Mouse (Mus musculus): ENCODE results near the gene Gm45711. TPM values are rescaled to one million over a fixed set of nuclear protein-coding genes. Genes with fewer than 3 reads are reported as not detected.

Gene Gm45711
- total and polyA plus RNA-seq, 3 experiments: not detected

GRCm38 (mm10) chr8:104341106-104341561 lies 31.3 kb upstream of the Gm45711 start:
- TF ChIP-seq MAFK (IDR thresholded peaks at IDR 0.05; ENCODE audit: borderline replicate concordance, low read depth, low read length): no peak
- TF ChIP-seq MXI1 (IDR thresholded peaks at IDR 0.05; ENCODE audit: low read depth, low read length): peak; percentile 39
- TF ChIP-seq E2F4 (IDR thresholded peaks at IDR 0.05; ENCODE audit: borderline replicate concordance, low read depth, low read length): no peak
- no peak for TF ChIP-seq ZC3H11A (IDR thresholded peaks at IDR 0.05; ENCODE audit: low read depth, low read length)
- peak; percentile 48; the same call in 1 of the 2 replicates for TF ChIP-seq MAZ (IDR thresholded peaks at IDR 0.05; ENCODE audit: low read depth, low read length)
- 0 out of 2 replicates have a peak, but pooled peaks have one; percentile 0 for TF ChIP-seq NRF1 (IDR thresholded peaks at IDR 0.05; ENCODE audit: insufficient read depth, low read depth, low read length, poor library complexity, severe bottlenecking)
- TF ChIP-seq CTCF (IDR thresholded peaks at IDR 0.05 in 2 of 3, conservative IDR thresholded peaks at IDR 0.05 in 1 of 3; ENCODE audit: control insufficient read depth in 1 of 3, insufficient read depth in 1 of 3, low read depth in 2 of 3, low read length in 3 of 3, poor library complexity in 1 of 3, severe bottlenecking in 1 of 3): no peak
- TF ChIP-seq USF2 (IDR thresholded peaks at IDR 0.05; ENCODE audit: borderline replicate concordance in 1 of 2, insufficient read depth in 1 of 2, low read depth in 1 of 2, low read length in 2 of 2): 0 out of 4 replicates have a peak, but pooled peaks of 1 of the 2 experiments have one; percentile 28
- no peak for TF ChIP-seq POLR2AphosphoS5 (IDR thresholded peaks at IDR 0.05; ENCODE audit: borderline replicate concordance, low read depth, low read length)
- 0 out of 2 replicates have a peak, but pooled peaks have one; percentile 5 for TF ChIP-seq MYC (IDR thresholded peaks at IDR 0.05; ENCODE audit: low read depth, low read length)
- TF ChIP-seq TCF12 (IDR thresholded peaks at IDR 0.05; ENCODE audit: low read depth, low read length): no peak
- TF ChIP-seq SIN3A (IDR thresholded peaks at IDR 0.05; ENCODE audit: low read length): no peak
- no peak for TF ChIP-seq RAD21 (IDR thresholded peaks at IDR 0.05; ENCODE audit: low read depth, low read length)
- 0 out of 4 replicates have a peak, but pooled peaks of 1 of the 2 experiments have one; percentile 21 for TF ChIP-seq EP300 (IDR thresholded peaks at IDR 0.05; ENCODE audit: low read depth in 1 of 2, low read length in 2 of 2)
- TF ChIP-seq UBTF (IDR thresholded peaks at IDR 0.05; ENCODE audit: borderline replicate concordance, insufficient read depth, low read depth, low read length): no peak
- no peak for TF ChIP-seq TAL1 (IDR thresholded peaks at IDR 0.05; ENCODE audit: low read length)
- TF ChIP-seq USF1 (IDR thresholded peaks at IDR 0.05; ENCODE audit: low read depth, low read length): peak; percentile 88
- no peak for TF ChIP-seq RCOR1 (IDR thresholded peaks at IDR 0.05; ENCODE audit: low read depth, low read length)
- TF ChIP-seq POLR2AphosphoS2 (IDR thresholded peaks at IDR 0.05; ENCODE audit: low read length): no peak; the same call in 1 of the 2 replicates
- peak; percentile 94 for TF ChIP-seq BHLHE40 (IDR thresholded peaks at IDR 0.05; ENCODE audit: borderline replicate concordance, low read depth, low read length)
- no peak for TF ChIP-seq KAT2A (conservative IDR thresholded peaks at IDR 0.05; ENCODE audit: low read depth, low read length)
- peak; percentile 74 for TF ChIP-seq MAX (IDR thresholded peaks at IDR 0.05; ENCODE audit: low read length)
- TF ChIP-seq NELFE (IDR thresholded peaks at IDR 0.05; ENCODE audit: low read depth, low read length): no peak
- peak in 1 of 2 experiments; percentile 40; a peak in 1 of 4 replicates for TF ChIP-seq POLR2A (IDR thresholded peaks at IDR 0.05; ENCODE audit: control insufficient read depth in 1 of 2, insufficient read depth in 1 of 2, low read depth in 1 of 2, low read length in 2 of 2, poor library complexity in 1 of 2)
- no peak for TF ChIP-seq MEF2A (IDR thresholded peaks at IDR 0.05; ENCODE audit: extremely low read depth, insufficient replicate concordance, low read depth, low read length, poor library complexity, severe bottlenecking)
- H3K4me1 ChIP-seq (ENCODE audit: control insufficient read depth in 1 of 2, insufficient read depth in 2 of 2, low read length in 2 of 2): peaks cover 0 to 7% of the 10 kb centered on the region in 2 experiments; a peak in 2 of 4 replicates

More at GRCm38 (mm10) chr8:104341106-104341561, 31.3 kb upstream of the Gm45711 start:
- H3K27ac ChIP-seq (ENCODE audit: control insufficient read depth, low read depth, low read length): peak overlapping the region; percentile 62
- peak; percentile 86 for DNase-seq (ENCODE audit: low read depth, low spot score)
- peak overlapping the region; percentile 59 to 90 for H3K4me3 ChIP-seq (ENCODE audit: control insufficient read depth in 1 of 2, insufficient read depth in 1 of 2, low read depth in 2 of 2, low read length in 2 of 2)
- H3K9ac ChIP-seq (ENCODE audit: control insufficient read depth, low read depth, low read length, poor library complexity, severe bottlenecking): peak overlapping the region; percentile 76
- no peaks in the 10 kb centered on the region for H3K27me3 ChIP-seq (ENCODE audit: control insufficient read depth in 1 of 2, insufficient read depth in 2 of 2, low read length in 2 of 2)
- H3K36me3 ChIP-seq (ENCODE audit: control insufficient read depth in 1 of 2, insufficient read depth in 2 of 2, low read length in 2 of 2): peaks cover 0 to 9% of the 10 kb centered on the region in 2 experiments; a peak in 2 of 4 replicates
- no peaks in the 10 kb centered on the region for H3K9me3 ChIP-seq (replicated peaks; ENCODE audit: insufficient read depth, low read length)
- peaks cover 10% of the 10 kb centered on the region for H3K79me2 ChIP-seq (ENCODE audit: control insufficient read depth, insufficient read depth, low read length, poor library complexity)

Measured in MEL (cell line).